Mouse (Mus musculus) c-Kit-positive CD71-positive TER-119-positive erythroid progenitor cells, embryonic 14.5 days (primary cell): ENCODE measurements around the gene Zkscan7.

Experiments
- DNase-seq: peaks from one replicate; pipeline ENCODE4 v3.0.0-alpha.2; 2013; ENCODE audit warnings: low spot score

Gene Zkscan7

GRCm38 (mm10) chr9:122902717-122903535 lies 17.4 kb downstream of the Zkscan7 start:
- DNase-seq: no peak

- no peak for DNase-seq
Observed at GRCm38 (mm10) chr9:122922436-122922835, 37.0 kb downstream of the Zkscan7 start.

GRCm38 (mm10) chr9:122922936-122923381 lies 37.5 kb downstream of the Zkscan7 start, which contains the start of gene Zfp105:
Gene Zfp105, plus strand, starts transcription at chr9:122923072.
- no peak for DNase-seq

- DNase-seq: no peak
Observed at GRCm38 (mm10) chr9:122928915-122929314, 43.4 kb downstream of the Zkscan7 start.
